Mouse (Mus musculus) mouse embryonic stem cell (cell line): ENCODE results near the gene Preb.

ENCODE experiments used
- in situ Hi-C, 2 experiments: fragments of 300-500 bp; cut with MboI; formaldehyde crosslinking; loops; 1 replicate in 1 of 2; 3 replicates in 1 of 2; pipeline ENCODE4 v1.14.3; 2019 to 2020; ENCODE audit warnings: low sequenced_read_pairs in 2 of 2, low pct_unique_long_range_greater_than_20kb in 1 of 2, mixed read lengths in 1 of 2; ENCODE audit not compliant: unreplicated experiment in 1 of 2

The Preb gene

DNA sequence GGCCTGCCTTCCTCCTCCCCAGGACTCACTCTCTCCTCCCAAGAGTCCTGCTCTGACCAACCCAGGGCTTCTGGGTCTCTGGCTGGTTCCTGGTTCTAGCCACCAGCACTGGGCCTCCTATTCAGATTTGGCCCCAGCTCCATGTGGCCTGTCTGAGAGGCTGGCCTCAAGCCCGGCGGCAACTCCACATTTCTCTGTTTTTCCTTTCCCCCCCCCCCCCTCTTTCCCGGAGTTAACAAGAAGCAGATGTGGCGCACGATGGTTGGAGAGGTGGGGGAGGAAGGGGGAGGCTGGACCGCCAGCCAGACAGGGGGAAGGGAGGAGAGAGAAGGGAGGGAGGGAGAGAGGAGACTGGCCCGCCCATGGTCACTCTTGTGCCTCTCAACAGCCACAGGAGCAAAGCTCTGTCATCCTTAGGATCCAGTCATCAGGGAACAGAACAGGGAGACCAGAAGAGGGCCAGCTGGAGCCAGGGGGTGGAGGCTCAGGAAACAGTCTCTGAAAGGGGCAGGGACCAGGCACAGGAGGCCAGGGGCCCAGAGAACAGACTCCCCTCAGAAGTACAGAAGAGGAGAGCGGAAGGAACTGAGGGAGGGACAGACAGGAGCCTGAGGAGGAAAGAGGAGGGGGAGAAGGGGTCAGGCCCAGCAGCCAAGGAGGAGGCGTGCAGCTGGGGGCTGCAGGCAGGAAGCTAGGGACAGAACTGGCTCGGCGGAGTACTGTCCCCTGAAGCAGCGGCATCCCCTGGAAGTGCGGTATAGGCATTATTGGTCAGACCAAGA lies 46.9 kb downstream of the Preb start, which contains the start of gene Emilin1:
Emilin1 (plus strand) TSS at position 343 of the 782 bp plus-strand sequence.
- in situ Hi-C loops, result no loop called here

DNA sequence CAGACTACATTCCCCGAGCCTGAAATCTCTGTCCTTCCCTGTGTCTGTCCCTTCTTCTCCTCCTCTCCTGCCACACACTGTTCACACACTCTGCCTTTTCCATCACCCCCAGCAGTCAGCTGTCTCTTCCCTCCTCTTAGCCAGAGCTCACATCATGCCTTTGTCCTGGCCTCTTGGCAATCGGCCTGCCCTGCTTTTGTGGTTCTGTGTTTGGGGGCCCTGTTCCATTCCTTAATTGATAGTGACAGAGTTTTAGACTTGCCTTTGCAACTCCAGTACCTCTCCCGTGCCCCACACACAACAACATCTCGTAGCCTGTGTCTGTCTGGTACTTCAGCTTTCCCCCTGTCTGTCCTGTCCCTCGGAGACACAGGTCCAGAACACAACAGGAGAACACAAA lies 48.0 kb downstream of the Preb start:
- in situ Hi-C loops, result no loop called here

DNA sequence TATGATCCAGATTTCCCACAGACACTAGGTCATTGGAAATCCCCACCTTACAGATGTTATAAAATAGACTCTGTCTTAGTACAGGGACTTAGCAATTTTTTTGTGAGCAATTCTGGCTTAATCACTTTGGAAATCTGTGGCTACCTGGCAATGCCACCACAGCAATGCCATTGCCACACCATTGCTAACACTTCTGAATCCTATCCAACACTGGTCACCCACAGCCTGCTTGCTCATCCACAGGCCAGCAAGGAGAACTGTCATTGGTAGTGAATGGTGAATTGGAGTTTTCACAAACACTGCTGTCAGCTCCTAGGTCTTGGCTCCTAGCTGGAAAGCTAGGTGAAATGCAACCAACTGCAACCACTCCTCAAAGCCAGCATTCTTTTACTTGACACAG lies 49.7 kb downstream of the Preb start:
- in situ Hi-C loops, result no loop called here

DNA sequence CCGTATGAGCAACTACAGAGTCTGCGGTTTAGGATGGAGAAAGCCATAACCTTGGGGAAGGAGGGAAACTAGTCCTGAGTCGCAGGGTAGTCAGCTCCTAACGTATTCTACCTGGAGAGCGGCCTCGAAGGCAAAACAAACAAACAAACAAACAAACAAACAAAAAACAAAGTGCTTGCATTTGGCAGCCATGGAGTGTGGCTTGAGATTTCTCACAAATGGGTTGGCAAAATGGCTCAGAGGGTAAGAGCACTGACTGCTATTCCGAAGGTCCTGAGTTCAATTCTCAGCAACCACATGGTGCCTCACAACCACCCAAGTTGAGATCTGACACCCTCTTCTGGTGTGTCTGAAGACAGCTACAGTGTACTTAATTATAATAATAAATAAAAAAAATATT lies 50.3 kb downstream of the Preb start:
- in situ Hi-C loops, result no loop called here

DNA sequence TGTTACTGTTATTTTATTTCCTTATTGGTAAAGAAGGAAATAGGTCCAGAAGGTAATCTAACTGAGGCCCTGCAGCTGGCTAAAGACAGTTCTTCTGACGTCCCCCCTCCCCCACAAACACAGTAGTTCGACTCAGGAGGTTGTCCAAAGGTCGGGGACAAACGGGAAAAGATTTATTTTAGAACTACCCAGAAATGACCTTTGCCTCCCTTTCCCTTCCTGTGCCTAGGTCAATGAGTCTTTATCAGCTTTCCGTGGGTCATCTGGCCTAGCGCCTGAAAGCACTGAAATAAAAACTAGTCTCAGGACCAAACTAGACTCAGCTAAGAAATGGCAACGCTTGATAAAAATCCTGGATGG lies 50.9 kb downstream of the Preb start:
- in situ Hi-C loops, result no loop called here

DNA sequence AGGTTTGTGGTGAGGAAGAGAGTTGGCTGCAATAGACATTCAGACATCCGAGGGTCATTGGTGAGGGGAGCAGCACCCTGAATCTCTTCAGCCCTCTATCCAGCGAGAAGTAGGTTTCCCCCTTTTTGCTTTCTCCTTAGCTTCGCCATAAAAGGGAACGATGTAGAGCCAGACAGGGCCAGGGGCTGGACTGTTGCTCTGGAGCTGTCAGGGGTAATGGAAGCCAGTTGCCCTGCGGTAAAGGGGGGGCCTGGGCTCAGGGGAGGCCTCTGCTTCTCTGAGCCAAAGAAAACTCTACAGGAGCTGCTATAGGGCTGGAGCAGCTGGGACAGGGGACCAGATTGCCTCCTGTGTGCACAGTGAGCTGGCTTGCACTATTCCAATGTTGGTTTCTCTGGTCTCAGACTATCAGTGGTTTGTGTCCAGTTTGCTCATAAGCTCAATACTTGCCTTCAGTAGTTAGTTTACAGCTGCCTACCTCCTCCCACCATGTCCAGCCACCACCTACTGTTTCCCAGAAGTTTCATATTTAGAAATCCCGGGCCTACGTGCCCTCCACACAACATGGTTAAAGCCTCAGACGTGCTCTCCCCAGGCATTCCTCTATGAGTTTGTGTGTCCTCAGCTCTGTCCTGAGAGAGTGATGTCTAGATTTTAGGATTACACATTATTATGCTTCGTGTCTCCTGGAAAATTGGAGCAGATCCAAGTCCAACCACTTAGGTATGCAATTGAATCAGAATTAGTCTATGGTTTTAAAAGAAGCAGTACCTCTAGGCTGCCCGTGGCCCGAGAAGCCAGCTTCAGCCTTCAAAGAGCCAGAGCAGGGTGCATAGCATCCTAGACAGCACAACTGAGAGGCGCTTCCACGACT lies 51.5 kb downstream of the Preb start:
- in situ Hi-C loops, result no loop called here

DNA sequence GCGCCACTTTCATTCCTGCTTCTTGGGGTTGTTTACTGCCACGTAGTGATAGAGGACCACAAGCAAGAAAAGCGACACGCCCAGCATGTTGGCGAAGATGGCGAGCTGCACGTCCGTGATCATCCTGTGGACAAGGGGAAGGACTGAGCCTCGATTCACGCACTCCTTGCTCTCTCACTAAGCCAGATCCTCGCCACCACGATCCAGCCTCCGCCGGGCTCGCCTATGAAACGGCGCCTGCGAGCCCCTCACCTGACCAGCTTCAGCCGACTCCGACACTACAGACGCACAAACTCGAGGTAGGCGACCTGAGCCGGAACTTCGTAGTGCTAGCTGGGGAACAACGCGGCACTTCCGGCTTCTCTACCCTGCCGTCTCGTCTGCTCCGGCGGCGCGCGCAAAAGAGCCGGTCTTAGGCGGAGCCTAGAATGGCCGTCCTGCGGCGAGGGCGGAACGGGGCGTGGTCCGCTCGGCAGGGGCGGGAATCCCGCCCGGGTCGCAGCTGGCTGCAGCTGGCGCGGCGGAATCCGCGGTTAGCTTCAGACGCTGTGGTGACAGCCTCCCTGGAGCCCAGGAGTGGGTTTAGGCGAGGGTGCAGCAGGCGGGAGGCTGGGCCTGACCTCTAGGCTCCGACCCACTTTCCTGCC lies 52.6 kb downstream of the Preb start, which contains the start of gene Ost4:
Ost4 (minus strand) TSS at position 376 of the 647 bp plus-strand sequence.
- in situ Hi-C loops, result no loop called here

DNA sequence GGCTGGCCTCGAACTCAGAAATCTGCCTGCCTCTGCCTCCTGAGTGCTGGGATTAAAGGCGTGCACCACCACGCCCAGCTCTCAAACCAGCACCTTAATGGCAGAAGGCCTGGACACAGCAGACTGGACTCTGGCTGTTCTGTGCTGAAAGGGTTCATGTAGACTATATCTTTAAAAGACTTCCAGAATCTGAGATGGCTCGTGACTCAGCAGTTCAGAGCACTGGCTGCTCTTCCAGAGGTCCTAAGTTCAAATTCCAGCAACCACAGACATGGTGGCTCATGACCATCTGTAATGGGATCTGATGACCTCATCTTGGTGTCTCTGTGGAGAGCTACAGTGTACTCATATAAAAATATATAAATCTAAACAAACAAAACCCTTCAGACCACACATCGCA lies 58.3 kb downstream of the Preb start:
- in situ Hi-C loops, result no loop called here
